Mouse (Mus musculus) thymus, postnatal 14 days (tissue): Measurements from ENCODE around the gene Alox5.
A peak's percentile ranks its signal among the peaks of the same experiment; 100 is the strongest.

ENCODE experiments used
- DNase-seq: peaks from one replicate; pipeline ENCODE4 v3.0.0; 2021

Gene Alox5

DNA sequence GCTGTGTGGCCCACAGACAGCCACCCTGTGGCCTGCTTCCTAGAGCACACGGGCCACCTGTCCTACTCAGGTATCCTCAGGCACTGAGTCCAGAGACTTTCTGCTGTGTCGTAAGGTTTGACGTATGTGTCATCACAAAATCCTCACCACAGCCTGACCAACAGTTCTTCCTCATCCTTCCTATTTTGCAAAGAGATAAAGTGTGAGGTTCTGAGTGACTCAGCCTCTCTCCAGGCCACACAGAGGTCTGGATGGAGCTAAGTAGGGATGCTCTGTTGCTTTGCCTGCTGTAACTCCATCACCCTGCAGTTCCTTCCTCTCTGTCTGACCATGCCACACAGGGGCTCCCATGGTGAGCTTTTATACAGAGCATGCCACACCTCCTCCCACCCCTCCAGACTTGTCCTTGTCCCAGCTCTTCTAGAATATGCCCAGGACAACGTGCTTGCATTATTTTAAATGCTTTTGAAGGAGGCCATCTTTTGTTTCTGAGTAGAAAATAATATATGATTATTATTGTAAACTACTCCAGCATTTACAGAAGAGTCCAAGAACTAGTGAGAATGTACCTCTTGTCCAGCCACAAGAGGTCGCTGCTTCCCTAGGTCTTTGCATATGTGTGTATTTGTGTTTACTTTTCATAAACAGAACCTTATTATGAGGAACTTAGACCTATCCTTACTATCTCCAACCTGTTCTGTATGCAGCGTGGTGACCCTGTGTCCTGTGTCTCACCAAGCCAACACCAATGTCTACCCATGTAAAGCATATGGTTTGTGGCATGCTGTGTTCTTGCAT lies 43.3 kb downstream of the Alox5 start:
- DNase-seq, result peak; percentile 27

- DNase-seq, result no peak
Observed at GRCm38 (mm10) chr6:116416000-116416552, 44.9 kb downstream of the Alox5 start.

- DNase-seq, result no peak
Observed at GRCm38 (mm10) chr6:116415126-116415676, 45.8 kb downstream of the Alox5 start.

- DNase-seq, result no peak
Observed at GRCm38 (mm10) chr6:116412546-116413325, 48.2 kb downstream of the Alox5 start.

DNA sequence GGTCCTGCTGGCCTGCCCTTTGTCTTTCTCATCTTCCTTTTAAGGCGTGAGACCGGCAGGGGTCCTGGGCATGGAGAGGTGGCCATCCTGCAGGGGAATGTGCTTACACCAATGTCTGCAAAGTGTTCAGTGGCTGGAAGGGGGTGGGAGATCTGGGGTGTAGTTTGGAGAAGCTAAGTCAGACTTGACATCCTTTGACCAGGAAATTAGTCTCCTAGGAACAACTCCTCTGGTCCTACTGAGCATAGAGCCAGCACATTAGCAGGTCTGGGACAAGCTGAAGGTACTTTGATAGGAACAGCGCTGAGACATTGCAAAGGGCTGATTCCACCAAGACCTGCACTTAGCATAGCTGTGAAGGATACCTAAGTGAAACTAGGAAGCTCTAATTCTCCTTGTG lies 49.3 kb downstream of the Alox5 start:
- no peak for DNase-seq

- no peak for DNase-seq
Observed at GRCm38 (mm10) chr6:116410436-116410835, 50.5 kb downstream of the Alox5 start.

- DNase-seq, result no peak
Observed at GRCm38 (mm10) chr6:116407956-116408657, 52.9 kb downstream of the Alox5 start.

GRCm38 (mm10) chr6:116407216-116407615 lies 53.8 kb downstream of the Alox5 start:
- no peak for DNase-seq

DNA sequence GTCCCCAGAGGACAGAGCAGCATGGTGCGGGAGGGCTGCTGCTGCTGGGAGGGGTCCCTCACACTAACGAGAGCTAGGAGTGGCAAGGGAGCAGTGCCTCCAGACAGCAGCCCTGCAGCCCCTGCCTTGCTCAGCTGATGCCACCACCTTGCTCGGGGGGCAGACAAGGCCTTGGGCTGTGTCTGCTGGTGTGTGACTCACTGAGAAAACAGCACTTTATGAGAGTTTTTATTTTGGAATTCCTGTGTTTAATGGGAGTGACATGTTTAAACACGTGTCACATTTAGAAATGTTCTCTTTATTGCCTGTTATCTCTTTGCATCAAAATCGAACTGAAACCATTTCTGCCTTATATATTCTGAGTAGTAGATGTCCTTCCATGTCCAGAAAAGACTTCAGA lies 54.3 kb downstream of the Alox5 start:
- no peak for DNase-seq

DNA sequence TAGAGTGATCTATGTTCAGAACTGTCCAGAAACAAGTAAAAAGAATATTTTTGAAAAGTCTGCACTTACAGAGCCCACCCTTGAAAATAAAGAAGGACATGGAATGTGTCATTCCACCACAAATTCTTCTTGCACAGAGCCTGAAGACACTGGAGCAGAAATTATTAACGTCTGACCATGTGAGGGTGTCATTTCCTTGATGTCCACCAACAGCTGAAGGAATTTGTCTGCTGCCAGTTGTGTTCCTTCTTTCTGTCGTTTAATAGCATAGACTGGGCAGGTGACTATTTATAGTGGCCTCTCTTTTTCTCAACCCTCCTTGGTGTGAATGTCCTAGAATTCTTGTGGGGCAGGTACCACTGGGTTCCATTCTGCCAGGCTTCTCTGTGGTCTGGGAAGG lies 54.8 kb downstream of the Alox5 start:
- no peak for DNase-seq

GRCm38 (mm10) chr6:116405715-116406114 lies 55.3 kb downstream of the Alox5 start:
- DNase-seq, result no peak

DNA sequence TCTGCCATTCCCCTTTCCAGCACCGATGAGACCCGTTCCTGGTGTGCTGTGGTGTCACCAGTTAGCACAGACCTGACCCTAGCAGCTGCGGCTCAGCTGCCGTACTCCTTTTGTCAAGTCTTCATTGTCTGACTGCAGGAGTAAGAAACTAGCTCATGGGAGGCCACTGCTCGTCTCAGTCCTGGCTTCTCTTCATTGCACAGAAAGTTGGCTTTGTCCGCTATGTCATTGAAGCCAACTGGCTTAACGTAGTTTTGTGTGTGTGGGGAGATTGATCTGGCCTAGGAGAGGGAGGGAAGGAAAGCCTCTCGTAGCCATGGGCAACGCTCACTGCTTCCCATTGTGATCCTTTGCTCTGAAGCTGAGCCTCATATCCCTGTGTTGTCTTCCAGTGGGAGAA lies 55.7 kb downstream of the Alox5 start:
- DNase-seq, result no peak

- DNase-seq, result no peak
Observed at GRCm38 (mm10) chr6:116402426-116402825, 58.6 kb downstream of the Alox5 start.

- DNase-seq, result no peak
Observed at GRCm38 (mm10) chr6:116401746-116402423, 59.1 kb downstream of the Alox5 start.

- no peak for DNase-seq
Observed at GRCm38 (mm10) chr6:116398136-116398535, 62.8 kb downstream of the Alox5 start.

DNA sequence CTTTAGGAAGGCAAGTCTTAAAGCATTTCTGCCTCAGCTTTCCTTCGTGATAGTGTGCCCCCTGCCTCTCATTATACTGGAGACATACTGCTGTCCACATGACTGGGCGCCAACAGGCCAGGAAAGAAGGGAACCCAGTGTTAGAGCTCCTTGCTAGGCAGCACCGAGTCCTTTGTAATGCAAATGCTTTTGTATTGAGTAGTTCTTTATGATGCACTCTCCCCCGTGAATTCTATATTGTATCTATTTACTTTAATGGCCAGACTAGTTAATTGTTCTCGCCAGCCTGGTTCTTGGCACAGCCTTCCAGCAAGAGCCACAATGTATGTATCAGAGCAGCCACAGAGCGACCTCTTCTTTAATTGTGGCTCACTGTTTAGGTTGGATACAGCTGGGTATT lies 63.4 kb downstream of the Alox5 start:
- DNase-seq, result no peak

- DNase-seq, result no peak
Observed at GRCm38 (mm10) chr6:116394916-116395648, 65.9 kb downstream of the Alox5 start.

DNA sequence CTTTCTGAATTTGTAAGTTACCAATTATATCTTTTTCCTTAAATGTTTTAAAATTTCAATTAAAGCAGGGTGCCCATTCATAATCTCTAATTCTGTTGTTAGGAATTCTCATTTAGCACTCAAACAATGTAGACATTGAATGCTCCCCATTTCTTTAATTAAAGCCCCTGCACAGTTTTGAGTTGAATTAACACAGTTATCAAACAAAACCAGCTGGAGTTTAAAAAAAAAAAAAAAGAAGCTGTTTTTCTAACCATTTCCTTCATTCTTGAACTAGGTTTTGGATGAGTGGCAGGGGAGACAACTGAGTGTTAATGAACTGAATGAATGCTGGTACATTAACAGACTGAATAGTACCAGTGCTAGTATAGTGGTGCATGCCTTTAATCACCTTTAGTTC lies 71.5 kb downstream of the Alox5 start:
- DNase-seq, result no peak

DNA sequence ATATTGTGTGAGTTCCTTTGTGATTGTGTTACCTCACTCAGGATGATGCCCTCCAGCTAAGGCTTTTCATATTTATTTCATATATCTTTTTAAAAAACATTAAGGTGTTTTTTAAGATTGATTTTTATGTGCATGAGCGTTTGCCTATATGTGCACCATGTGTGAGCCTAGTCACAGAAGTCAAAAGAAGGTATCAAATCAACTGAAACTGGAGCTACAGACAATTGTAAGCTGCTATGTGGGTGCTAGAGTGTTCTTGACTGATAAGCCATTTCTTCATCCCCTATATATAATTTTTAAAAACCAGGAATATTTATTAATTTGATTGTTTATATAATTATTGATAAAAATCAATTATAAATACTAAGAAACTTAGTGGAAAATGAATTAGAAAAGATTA lies 72.9 kb downstream of the Alox5 start:
- DNase-seq, result no peak

- DNase-seq, result no peak
Observed at GRCm38 (mm10) chr6:116386506-116386905, 74.5 kb downstream of the Alox5 start.

DNA sequence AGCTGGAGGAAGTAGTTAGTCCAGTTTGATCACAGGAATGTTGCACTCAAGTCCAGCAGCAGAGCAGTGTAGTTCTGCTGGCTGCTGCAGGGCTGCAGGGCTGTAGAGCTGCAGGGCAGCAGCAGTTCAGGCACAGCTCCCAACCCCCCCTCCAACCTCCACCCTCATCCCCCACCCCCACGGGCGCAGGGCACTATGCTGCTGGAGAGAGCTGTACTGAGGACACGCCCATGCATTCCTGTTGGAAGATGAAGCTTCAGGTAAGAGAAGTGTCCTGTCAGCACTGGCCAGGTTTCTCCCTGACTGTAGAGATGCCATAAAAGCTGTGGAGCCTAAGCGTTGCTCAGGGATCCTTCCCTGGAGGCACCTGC lies 74.9 kb downstream of the Alox5 start:
- DNase-seq, result no peak
